Mouse (Mus musculus): ENCODE results near the gene Gm48551. TPM values are rescaled to one million over a fixed set of nuclear protein-coding genes. Genes with fewer than 3 reads are reported as not detected.

Gm48551 gene
- polyA plus RNA-seq, 2 experiments from 2014 or later = 1.1 to 1.2 TPM

- no peak for ATAC-seq
These were observed 46.7 kb downstream of the Gm48551 start for GRCm38 (mm10) chr10:81430831-81431525.

GRCm38 (mm10) chr10:81431526-81432168, 47.4 kb downstream of the Gm48551 start:
- ATAC-seq = no peak

- no peak for ATAC-seq
These were observed 48.1 kb downstream of the Gm48551 start for GRCm38 (mm10) chr10:81432169-81432867.

- peak; percentile 85 for ATAC-seq
These were observed 48.6 kb downstream of the Gm48551 start for GRCm38 (mm10) chr10:81432868-81433262.

- peak; percentile 65 for ATAC-seq
These were observed 49.4 kb downstream of the Gm48551 start for GRCm38 (mm10) chr10:81433541-81434289.

GRCm38 (mm10) chr10:81434361-81435263, 50.3 kb downstream of the Gm48551 start:
- no peak for ATAC-seq

- ATAC-seq = no peak
These were observed 51.2 kb downstream of the Gm48551 start for GRCm38 (mm10) chr10:81435436-81435835.

- no peak for ATAC-seq
These were observed 56.8 kb downstream of the Gm48551 start for GRCm38 (mm10) chr10:81441019-81441418.

Other genes with a start within 250 kb of the Gm48551 start
- gene Zbtb7a, start 249.2 kb upstream of the Gm48551 start, polyA plus RNA-seq (2017; shearing (Covaris generic)) = 10 to 100 TPM; 10.7 to 12.4 TPM
- gene Pias4, start 216.5 kb upstream of the Gm48551 start, polyA plus RNA-seq (2017; shearing (Covaris generic)) = 10 to 100 TPM; 17.6 to 23.8 TPM
- 1,000 to 10,000 TPM in 1 of 2 experiments, 100 to 1,000 TPM in 1; 933 to 1,303 TPM for gene Eef2, start 207.8 kb upstream of the Gm48551 start, polyA plus RNA-seq (2017; shearing (Covaris generic))
- 1 to 10 TPM; 4.1 to 4.9 TPM for gene Dapk3, start 201.5 kb upstream of the Gm48551 start, polyA plus RNA-seq (2017; shearing (Covaris generic))
- gene 4930442H23Rik, start 200.6 kb upstream of the Gm48551 start, polyA plus RNA-seq (2017; shearing (Covaris generic)) = not detected
- under 1 TPM in 1 of 2 experiments, not detected in 1; 0.17 TPM for gene Nmrk2, start 182.4 kb upstream of the Gm48551 start, polyA plus RNA-seq (2017; shearing (Covaris generic))
- gene Atcay, start 153.6 kb upstream of the Gm48551 start, polyA plus RNA-seq (2017; shearing (Covaris generic)) = 1 to 10 TPM; 4.0 to 5.0 TPM
- gene Zfr2, start 151.3 kb upstream of the Gm48551 start, polyA plus RNA-seq (2017; shearing (Covaris generic)) = 1 to 10 TPM in 1 of 2 experiments, under 1 TPM in 1; 0.79 to 1.5 TPM
- 10 to 100 TPM; 54.3 to 64.7 TPM for gene Matk, start 131.5 kb upstream of the Gm48551 start, polyA plus RNA-seq (2017; shearing (Covaris generic))
- gene Mrpl54, start 117.5 kb upstream of the Gm48551 start, polyA plus RNA-seq (2017; shearing (Covaris generic)) = 100 to 1,000 TPM; 148 to 166 TPM
- gene Apba3, start 117.5 kb upstream of the Gm48551 start, polyA plus RNA-seq (2017; shearing (Covaris generic)) = 10 to 100 TPM; 10.2 to 18.0 TPM
- gene Tjp3, start 92.9 kb upstream of the Gm48551 start, polyA plus RNA-seq (2017; shearing (Covaris generic)) = 1 to 10 TPM; 2.4 to 3.1 TPM
- gene Pip5k1c, start 91.5 kb upstream of the Gm48551 start, polyA plus RNA-seq (2017; shearing (Covaris generic)) = 10 to 100 TPM; 11.1 to 16.9 TPM
- gene Cactin, start 63.4 kb upstream of the Gm48551 start, polyA plus RNA-seq (2017; shearing (Covaris generic)) = 1 to 10 TPM; 5.1 to 5.7 TPM
- 10 to 100 TPM; 20.9 to 21.4 TPM for gene Tbxa2r, start 55.7 kb upstream of the Gm48551 start, polyA plus RNA-seq (2017; shearing (Covaris generic))
- not detected for gene Gipc3, start 41.2 kb upstream of the Gm48551 start, polyA plus RNA-seq (2017; shearing (Covaris generic))
- 10 to 100 TPM; 18.7 to 20.6 TPM for gene Hmg20b, start 34.0 kb upstream of the Gm48551 start, polyA plus RNA-seq (2017; shearing (Covaris generic))
- 1 to 10 TPM; 1.2 TPM for gene Mfsd12, start 27.0 kb upstream of the Gm48551 start, polyA plus RNA-seq (2017; shearing (Covaris generic))
- gene 4930404N11Rik, start 18.6 kb upstream of the Gm48551 start, polyA plus RNA-seq (2017; shearing (Covaris generic)) = 1 to 10 TPM in 1 of 2 experiments, not detected in 1; 2.1 TPM
- gene Fzr1, start 6.0 kb upstream of the Gm48551 start, polyA plus RNA-seq (2017; shearing (Covaris generic)) = 10 to 100 TPM; 19.3 to 20.1 TPM
- 10 to 100 TPM; 12.7 to 13.7 TPM for gene Dohh, start within 50 bp of the Gm48551 start, polyA plus RNA-seq (2017; shearing (Covaris generic))
- gene Gm48552, start 4.5 kb downstream of the Gm48551 start, polyA plus RNA-seq (2017; shearing (Covaris generic)) = 1 to 10 TPM in 1 of 2 experiments, not detected in 1; 1.4 TPM
- gene Smim24, start 8.6 kb downstream of the Gm48551 start, polyA plus RNA-seq (2017; shearing (Covaris generic)) = 10 to 100 TPM in 1 of 2 experiments, 1 to 10 TPM in 1; 7.3 to 13.3 TPM
- 10 to 100 TPM; 15.2 to 16.0 TPM for gene Nfic, start 71.2 kb downstream of the Gm48551 start, polyA plus RNA-seq (2017; shearing (Covaris generic))
- 1 to 10 TPM in 1 of 2 experiments, under 1 TPM in 1; 0.44 to 1.5 TPM for gene Celf5, start 98.2 kb downstream of the Gm48551 start, polyA plus RNA-seq (2017; shearing (Covaris generic))
- 10 to 100 TPM; 33.4 to 41.8 TPM for gene Ncln, start 111.9 kb downstream of the Gm48551 start, polyA plus RNA-seq (2017; shearing (Covaris generic))
- gene S1pr4, start 115.7 kb downstream of the Gm48551 start, polyA plus RNA-seq (2017; shearing (Covaris generic)) = 10 to 100 TPM; 70.0 to 70.7 TPM
- gene Gna15, start 139.8 kb downstream of the Gm48551 start, polyA plus RNA-seq (2017; shearing (Covaris generic)) = 10 to 100 TPM; 55.2 to 62.0 TPM
- gene Gna11, start 160.7 kb downstream of the Gm48551 start, polyA plus RNA-seq (2017; shearing (Covaris generic)) = 10 to 100 TPM; 21.7 to 24.5 TPM
- gene Aes, start 175.0 kb downstream of the Gm48551 start, polyA plus RNA-seq (2017; shearing (Covaris generic)) = 100 to 1,000 TPM; 120 to 125 TPM
- 1 to 10 TPM in 1 of 2 experiments, under 1 TPM in 1; 0.78 to 1.5 TPM for gene Tle2, start 190.1 kb downstream of the Gm48551 start, polyA plus RNA-seq (2017; shearing (Covaris generic))
- under 1 TPM in 1 of 2 experiments, not detected in 1; 0.89 TPM for gene Tle6, start 216.6 kb downstream of the Gm48551 start, polyA plus RNA-seq (2017; shearing (Covaris generic))
- gene BC025920, start 221.8 kb downstream of the Gm48551 start, polyA plus RNA-seq (2017; shearing (Covaris generic)) = 1 to 10 TPM; 1.5 to 2.5 TPM
- gene Sirt6, start 243.3 kb downstream of the Gm48551 start, polyA plus RNA-seq (2017; shearing (Covaris generic)) = 10 to 100 TPM; 23.1 TPM
- gene Ankrd24, start 244.1 kb downstream of the Gm48551 start, polyA plus RNA-seq (2017; shearing (Covaris generic)) = 1 to 10 TPM; 1.1 to 1.7 TPM